Mouse (Mus musculus) megakaryocyte, embryonic 14.5 days (primary cell): ENCODE results near the gene Nfyc.

Experiments
- FLI1 ChIP-seq: IDR thresholded peaks from 2 replicates; pipeline ENCODE4 v1.6.1; 2012; ENCODE audit warnings: low read length, inconsistent platforms, mixed read lengths
- GATA1 ChIP-seq: IDR thresholded peaks from 3 replicates; pipeline ENCODE4 v1.6.1; 2012; ENCODE audit warnings: mixed read lengths, low read length, inconsistent platforms, borderline replicate concordance

DNA sequence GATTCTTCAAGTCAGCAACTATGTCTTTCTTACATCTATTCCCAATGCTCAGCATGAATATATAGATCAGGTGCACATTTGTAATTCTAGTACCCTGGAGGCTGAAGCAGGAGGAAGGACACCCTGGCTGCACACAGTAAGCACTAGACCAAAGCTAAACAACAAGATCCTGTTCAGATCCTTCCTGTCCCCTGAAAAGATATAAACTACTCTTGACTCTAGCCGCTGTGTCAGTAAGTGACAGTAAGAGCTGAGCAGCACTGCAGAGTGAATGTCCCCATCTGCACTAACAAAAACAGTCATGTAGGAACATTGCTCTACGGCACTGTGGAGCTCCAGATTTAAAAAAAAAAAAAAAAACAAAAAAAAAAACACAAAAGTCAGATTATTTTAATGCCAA lies 13.4 kb downstream of the Nfyc start:
- TF ChIP-seq GATA1 = no peak
- no peak for TF ChIP-seq FLI1
